Mouse (Mus musculus): ENCODE data around the gene Gbf1.

DNA sequence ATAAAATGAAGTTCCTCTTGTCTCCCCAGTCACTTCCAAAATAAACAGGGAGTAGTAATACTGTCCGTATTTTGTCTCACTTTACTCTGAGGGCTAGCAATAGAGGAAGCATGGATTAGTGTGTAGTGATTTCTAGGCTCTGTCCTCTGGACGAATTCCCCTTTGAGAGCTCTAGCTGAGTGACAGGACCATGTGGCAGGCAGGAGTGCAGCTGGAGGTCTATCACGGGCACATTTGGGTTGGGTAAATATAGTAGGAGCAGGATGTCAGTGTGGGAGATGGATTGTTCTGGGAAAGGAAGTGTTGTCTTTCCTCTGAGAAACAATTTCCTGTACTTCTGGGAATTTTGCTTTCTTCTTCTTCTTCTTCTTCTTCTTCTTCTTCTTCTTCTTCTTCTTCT lies 34.3 kb downstream of the Gbf1 start:
- no peak for TF ChIP-seq POLR2A (IDR thresholded peaks at IDR 0.05; ENCODE audit: insufficient read depth, low read depth, low read length)
- TF ChIP-seq CTCF (IDR thresholded peaks at IDR 0.05; ENCODE audit: insufficient read depth, low read depth, low read length) = no peak
